Mouse (Mus musculus): ENCODE data around the gene Fam207a. TPM values are rescaled to one million over a fixed set of nuclear protein-coding genes. Genes with fewer than 3 reads are reported as not detected.

The Fam207a gene
- polyA plus RNA-seq (2016; fragmentation: Nextera tagmentation; extraction: Ambion mirVana), result 46.4 and 46.5 TPM in 2 replicates

GRCm38 (mm10) chr10:77515385-77516348, at the start of gene Fam207a:
Fam207a (minus strand) TSS chr10:77515785.
- peaks cover 34% of the 10 kb centered on the region for H3K36me3 ChIP-seq
- H3K4me3 ChIP-seq, result peak within 1 kb of the TSS; percentile 92
- ATAC-seq (ENCODE audit: low FRiP score, low read depth), result peak; percentile 87
- H3K27me3 ChIP-seq, result no peaks in the 10 kb centered on the region
- H3K4me2 ChIP-seq (replicated peaks), result peak within 1 kb of the TSS; percentile 96
- peaks cover 20% of the 10 kb centered on the region for H3K4me1 ChIP-seq
- no peaks in the 10 kb centered on the region for H3K9me3 ChIP-seq
- WGBS, result under 1% methylated on average over 70 of the region's 75 CpGs
- H3K27ac ChIP-seq (replicated peaks), result peak within 1 kb of the TSS; percentile 67
- peak within 1 kb of the TSS; percentile 93 for H3K9ac ChIP-seq (replicated peaks)

- WGBS, result 86% methylated on average over 8 of the region's 8 CpGs
- H3K27ac ChIP-seq (replicated peaks), result no peak overlapping the region
- ATAC-seq (ENCODE audit: low FRiP score, low read depth), result no peak
- no peaks in the 10 kb centered on the region for H3K9me3 ChIP-seq
- no peak overlapping the region for H3K4me2 ChIP-seq (replicated peaks)
- no peaks in the 10 kb centered on the region for H3K4me1 ChIP-seq
- no peak overlapping the region for H3K4me3 ChIP-seq
- no peaks in the 10 kb centered on the region for H3K27me3 ChIP-seq
- H3K9ac ChIP-seq (replicated peaks), result no peak overlapping the region
- no peaks in the 10 kb centered on the region for H3K36me3 ChIP-seq
Measured at GRCm38 (mm10) chr10:77565005-77565404, 49.4 kb upstream of the Fam207a start.

- Histone ChIP-seq H3K9ac (replicated peaks) (no peak overlapping the region), H3K4me1 (no peaks in the 10 kb centered on the region), H3K27me3 (no peaks in the 10 kb centered on the region), H3K36me3 (no peaks in the 10 kb centered on the region), H3K4me2 (replicated peaks) (no peak overlapping the region), H3K9me3 (no peaks in the 10 kb centered on the region), H3K4me3 (no peak overlapping the region), H3K27ac (replicated peaks) (no peak overlapping the region)
- no peak for ATAC-seq (ENCODE audit: low FRiP score, low read depth)
- 77% methylated on average over 2 of the region's 2 CpGs for WGBS
Measured at GRCm38 (mm10) chr10:77561508-77561907, 45.9 kb upstream of the Fam207a start.

- no peak overlapping the region for H3K4me3 ChIP-seq
- ATAC-seq (ENCODE audit: low FRiP score, low read depth), result no peak
- H3K27me3 ChIP-seq, result no peaks in the 10 kb centered on the region
- no peaks in the 10 kb centered on the region for H3K36me3 ChIP-seq
- no peak overlapping the region for H3K27ac ChIP-seq (replicated peaks)
- WGBS, result 93% methylated on average over 9 of the region's 9 CpGs
- no peak overlapping the region for H3K4me2 ChIP-seq (replicated peaks)
- H3K9ac ChIP-seq (replicated peaks), result no peak overlapping the region
- H3K4me1 ChIP-seq, result no peaks in the 10 kb centered on the region
- no peaks in the 10 kb centered on the region for H3K9me3 ChIP-seq
Measured at GRCm38 (mm10) chr10:77560830-77561229, 45.2 kb upstream of the Fam207a start.

- ATAC-seq (ENCODE audit: low FRiP score, low read depth), result no peak
- H3K27me3 ChIP-seq, result no peaks in the 10 kb centered on the region
- H3K27ac ChIP-seq (replicated peaks), result no peak overlapping the region
- H3K36me3 ChIP-seq, result no peaks in the 10 kb centered on the region
- H3K4me3 ChIP-seq, result no peak overlapping the region
- no peak overlapping the region for H3K4me2 ChIP-seq (replicated peaks)
- H3K9ac ChIP-seq (replicated peaks), result no peak overlapping the region
- no peaks in the 10 kb centered on the region for H3K4me1 ChIP-seq
- no peaks in the 10 kb centered on the region for H3K9me3 ChIP-seq
- WGBS, result 88% methylated on average over 11 of the region's 11 CpGs
Measured at GRCm38 (mm10) chr10:77560090-77560489, 44.5 kb upstream of the Fam207a start.

- H3K36me3 ChIP-seq, result no peaks in the 10 kb centered on the region
- H3K9ac ChIP-seq (replicated peaks), result no peak overlapping the region
- 90% methylated on average over 4 of the region's 4 CpGs for WGBS
- H3K4me1 ChIP-seq, result no peaks in the 10 kb centered on the region
- no peak overlapping the region for H3K4me3 ChIP-seq
- H3K27me3 ChIP-seq, result no peaks in the 10 kb centered on the region
- no peak for ATAC-seq (ENCODE audit: low FRiP score, low read depth)
- H3K4me2 ChIP-seq (replicated peaks), result no peak overlapping the region
- H3K9me3 ChIP-seq, result no peaks in the 10 kb centered on the region
- H3K27ac ChIP-seq (replicated peaks), result no peak overlapping the region
Measured at GRCm38 (mm10) chr10:77557641-77558040, 42.1 kb upstream of the Fam207a start.

- H3K4me2 ChIP-seq (replicated peaks), result no peak overlapping the region
- no peaks in the 10 kb centered on the region for H3K27me3 ChIP-seq
- ATAC-seq (ENCODE audit: low FRiP score, low read depth), result no peak
- WGBS, result 91% methylated on average over 7 of the region's 7 CpGs
- H3K9me3 ChIP-seq, result no peaks in the 10 kb centered on the region
- no peaks in the 10 kb centered on the region for H3K36me3 ChIP-seq
- H3K9ac ChIP-seq (replicated peaks), result no peak overlapping the region
- H3K27ac ChIP-seq (replicated peaks), result no peak overlapping the region
- no peak overlapping the region for H3K4me3 ChIP-seq
- H3K4me1 ChIP-seq, result no peaks in the 10 kb centered on the region
Measured at GRCm38 (mm10) chr10:77556631-77557030, 41.0 kb upstream of the Fam207a start.

- Histone ChIP-seq H3K9me3 (no peaks in the 10 kb centered on the region), H3K36me3 (no peaks in the 10 kb centered on the region), H3K27me3 (no peaks in the 10 kb centered on the region), H3K9ac (replicated peaks) (no peak overlapping the region), H3K27ac (replicated peaks) (no peak overlapping the region), H3K4me2 (replicated peaks) (no peak overlapping the region), H3K4me3 (no peak overlapping the region), H3K4me1 (no peaks in the 10 kb centered on the region)
- 93% methylated on average over 4 of the region's 4 CpGs for WGBS
- ATAC-seq (ENCODE audit: low FRiP score, low read depth), result no peak
Measured at GRCm38 (mm10) chr10:77554918-77555317, 39.3 kb upstream of the Fam207a start.

- H3K27me3 ChIP-seq, result no peaks in the 10 kb centered on the region
- H3K9ac ChIP-seq (replicated peaks), result no peak overlapping the region
- H3K9me3 ChIP-seq, result no peaks in the 10 kb centered on the region
- ATAC-seq (ENCODE audit: low FRiP score, low read depth), result no peak
- no peak overlapping the region for H3K4me2 ChIP-seq (replicated peaks)
- H3K27ac ChIP-seq (replicated peaks), result no peak overlapping the region
- WGBS, result 83% methylated on average over 4 of the region's 4 CpGs
- no peaks in the 10 kb centered on the region for H3K36me3 ChIP-seq
- no peak overlapping the region for H3K4me3 ChIP-seq
- H3K4me1 ChIP-seq, result no peaks in the 10 kb centered on the region
Measured at GRCm38 (mm10) chr10:77553285-77553684, 37.7 kb upstream of the Fam207a start.

- Histone ChIP-seq H3K27me3 (no peaks in the 10 kb centered on the region), H3K9me3 (no peaks in the 10 kb centered on the region), H3K4me1 (no peaks in the 10 kb centered on the region), H3K4me2 (replicated peaks) (no peak overlapping the region), H3K4me3 (no peak overlapping the region), H3K36me3 (no peaks in the 10 kb centered on the region), H3K9ac (replicated peaks) (no peak overlapping the region), H3K27ac (replicated peaks) (no peak overlapping the region)
- ATAC-seq (ENCODE audit: low FRiP score, low read depth), result no peak
- WGBS, result 83% methylated on average over 5 of the region's 5 CpGs
Measured at GRCm38 (mm10) chr10:77552162-77552561, 36.6 kb upstream of the Fam207a start.

GRCm38 (mm10) chr10:77550874-77551273, 35.3 kb upstream of the Fam207a start:
- Histone ChIP-seq H3K4me3 (no peak overlapping the region), H3K9ac (replicated peaks) (no peak overlapping the region), H3K27ac (replicated peaks) (no peak overlapping the region), H3K4me1 (no peaks in the 10 kb centered on the region), H3K36me3 (no peaks in the 10 kb centered on the region), H3K4me2 (replicated peaks) (no peak overlapping the region), H3K27me3 (no peaks in the 10 kb centered on the region), H3K9me3 (no peaks in the 10 kb centered on the region)
- WGBS, result 72% methylated on average over 11 of the region's 11 CpGs
- ATAC-seq (ENCODE audit: low FRiP score, low read depth), result no peak

- H3K27me3 ChIP-seq, result no peaks in the 10 kb centered on the region
- WGBS, result 88% methylated on average over 10 of the region's 10 CpGs
- no peak overlapping the region for H3K4me2 ChIP-seq (replicated peaks)
- ATAC-seq (ENCODE audit: low FRiP score, low read depth), result no peak
- H3K27ac ChIP-seq (replicated peaks), result no peak overlapping the region
- H3K4me3 ChIP-seq, result no peak overlapping the region
- H3K9me3 ChIP-seq, result no peaks in the 10 kb centered on the region
- no peaks in the 10 kb centered on the region for H3K4me1 ChIP-seq
- H3K36me3 ChIP-seq, result no peaks in the 10 kb centered on the region
- no peak overlapping the region for H3K9ac ChIP-seq (replicated peaks)
Measured at GRCm38 (mm10) chr10:77548576-77548975, 33.0 kb upstream of the Fam207a start.

Measured in midbrain, embryonic 12.5 days (tissue).